Mouse (Mus musculus) liver, embryonic 16.5 days (tissue): Measurements from ENCODE around the gene Carmil2. TPM values are rescaled to one million over a fixed set of nuclear protein-coding genes. Genes with fewer than 3 reads are reported as not detected.

ENCODE experiments used
- ATAC-seq: fragments of 200-750 bp; cut with Nextera tagmentation; 2 replicates; pipeline ENCODE4 v1.8.0; 2017; ENCODE audit warnings: low read depth, mild to moderate bottlenecking, moderate number of reproducible peaks, moderate library complexity
- H3K27ac ChIP-seq: fragments of 300-500 bp; sonication (generic); 2 replicates; pipeline ENCODE4 v1.5.1; 2014; ENCODE audit warnings: mild to moderate bottlenecking, low read length
- H3K27me3 ChIP-seq: fragments of 300-500 bp; sonication (generic); 2 replicates; pipeline ENCODE4 v1.6.1; 2014; ENCODE audit warnings: low read depth, low read length, mixed read lengths; ENCODE audit not compliant: control insufficient read depth, insufficient read depth
- H3K36me3 ChIP-seq: fragments of 300-500 bp; sonication (generic); 2 replicates; pipeline ENCODE4 v1.6.1; 2014; ENCODE audit warnings: mild to moderate bottlenecking; ENCODE audit not compliant: control insufficient read depth, insufficient read depth
- H3K4me1 ChIP-seq: fragments of 300-500 bp; sonication (generic); 2 replicates; pipeline ENCODE4 v1.6.1; 2014; ENCODE audit warnings: low read depth, low read length, mixed read lengths; ENCODE audit not compliant: control insufficient read depth
- H3K4me2 ChIP-seq: fragments of 300-500 bp; sonication (generic); 2 replicates; pipeline ENCODE4 v1.6.1; 2014; ENCODE audit warnings: low read depth, low read length, mixed read lengths
- H3K4me3 ChIP-seq: fragments of 300-500 bp; sonication (generic); 2 replicates; pipeline ENCODE4 v1.5.1; 2014; ENCODE audit warnings: low read depth, mild to moderate bottlenecking, low read length
- H3K9ac ChIP-seq: fragments of 300-500 bp; sonication (generic); 2 replicates; pipeline ENCODE4 v1.6.1; 2014; ENCODE audit warnings: low read depth, low read length
- H3K9me3 ChIP-seq: fragments of 300-500 bp; sonication (generic); replicated peaks from 2 replicates; pipeline ENCODE4 v1.6.1; 2016; ENCODE audit warnings: low read length; ENCODE audit not compliant: control insufficient read depth
- WGBS: fragments of 180-500 bp; shearing (Covaris S2); extraction: QIAGEN DNeasy Blood & Tissue Kit; methylation state at CpG from one replicate; pipeline ENCODE4 v1.1.7; 2014; ENCODE audit not compliant: insufficient replicate concordance; 5-methylcytosine and 5-hydroxymethylcytosine counted together
- polyA plus RNA-seq: library from polyadenylated mRNA; unstranded; fragments of >200 nt; fragmentation: Nextera tagmentation; extraction: Ambion mirVana; gene quantifications from 2 replicates; pipeline ENCODE4 v1.2.1, GENCODE M21; 2015

Gene Carmil2
- polyA plus RNA-seq, 1 experiment from 2014 or later: 0.33 TPM

DNA sequence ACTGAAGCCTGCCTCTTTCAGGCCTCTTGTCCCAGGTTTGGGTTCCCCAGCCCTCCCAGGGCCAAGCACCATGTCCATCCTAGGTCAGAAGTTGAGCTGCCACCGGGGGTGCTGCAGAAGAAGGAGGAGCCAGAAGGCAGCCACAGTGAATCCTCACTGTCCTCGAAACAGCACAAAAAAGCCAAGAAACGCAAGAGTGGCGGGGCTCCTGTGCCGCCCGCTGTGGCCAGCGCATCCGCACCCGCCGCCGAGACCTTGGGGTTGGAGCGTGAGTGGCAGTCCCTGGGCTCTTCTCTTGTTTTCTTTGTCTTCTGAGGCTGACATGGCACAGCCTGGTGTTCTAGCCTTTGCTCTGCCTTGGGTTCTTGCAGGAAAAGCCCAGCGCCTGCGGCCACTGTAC, 23.2 kb downstream of the Carmil2 start:
- Histone ChIP-seq H3K4me2 (no peak overlapping the region), H3K27ac (no peak overlapping the region), H3K9me3 (no peaks in the 10 kb centered on the region), H3K27me3 (no peaks in the 10 kb centered on the region), H3K9ac (no peak overlapping the region), H3K4me1 (peaks cover 20% of the 10 kb centered on the region), H3K36me3 (no peaks in the 10 kb centered on the region), H3K4me3 (no peak overlapping the region)
- 77% methylated on average over 14 of the region's 14 CpGs for whole genome bisulfite sequencing
- ATAC-seq: no peak

DNA sequence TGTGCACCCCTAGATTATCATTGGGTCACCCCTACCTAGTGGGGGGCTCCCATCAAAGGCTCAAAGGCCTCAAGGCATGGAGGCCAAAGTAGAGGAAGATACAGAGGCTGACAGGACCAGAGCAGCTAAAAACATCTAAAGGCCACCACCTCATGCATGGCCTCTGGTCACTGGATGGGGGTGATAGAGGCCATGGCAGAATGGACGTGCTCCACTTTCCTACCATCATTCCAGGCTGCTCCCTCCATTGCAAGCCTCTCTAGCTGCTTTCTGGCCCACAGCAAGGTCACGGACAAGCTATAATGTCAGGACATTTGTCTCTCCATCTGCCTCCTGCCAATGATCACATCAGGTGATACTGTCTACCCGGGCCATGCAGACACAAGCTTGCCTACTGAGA, 26.2 kb downstream of the Carmil2 start:
- Histone ChIP-seq H3K36me3 (no peaks in the 10 kb centered on the region), H3K4me3 (no peak overlapping the region), H3K9me3 (no peaks in the 10 kb centered on the region), H3K4me1 (peaks cover 7% of the 10 kb centered on the region), H3K27me3 (no peaks in the 10 kb centered on the region), H3K27ac (no peak overlapping the region), H3K4me2 (no peak overlapping the region), H3K9ac (no peak overlapping the region)
- 50% methylated on average over 3 of the region's 3 CpGs for WGBS
- ATAC-seq: no peak

DNA sequence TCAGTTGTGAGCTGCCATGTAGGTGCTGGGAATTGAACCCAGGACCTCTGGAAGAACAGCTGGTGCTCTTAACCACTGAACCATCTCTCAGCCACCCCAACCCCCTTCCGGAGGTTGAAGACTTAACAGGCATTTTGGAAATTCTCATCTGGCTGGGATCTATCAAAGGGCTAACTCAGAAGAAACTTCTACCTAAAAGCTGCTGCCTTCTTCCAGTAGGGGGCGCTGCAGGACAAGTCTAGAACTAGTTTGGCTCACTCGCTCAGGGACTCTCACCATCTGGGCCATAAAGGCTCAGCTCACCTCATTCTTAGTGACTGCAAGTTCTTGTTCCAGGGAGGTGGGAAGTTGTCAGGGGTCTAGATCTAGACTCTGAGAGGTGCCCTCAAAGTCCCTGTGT, 28.1 kb downstream of the Carmil2 start:
- Histone ChIP-seq H3K4me2 (no peak overlapping the region), H3K9ac (no peak overlapping the region), H3K4me1 (no peaks in the 10 kb centered on the region), H3K36me3 (no peaks in the 10 kb centered on the region), H3K9me3 (no peaks in the 10 kb centered on the region), H3K27me3 (no peaks in the 10 kb centered on the region), H3K4me3 (no peak overlapping the region), H3K27ac (no peak overlapping the region)
- 2% methylated on average over 3 of the region's 3 CpGs for WGBS
- ATAC-seq: peak; percentile 50; the same call in 1 of the 2 replicates

DNA sequence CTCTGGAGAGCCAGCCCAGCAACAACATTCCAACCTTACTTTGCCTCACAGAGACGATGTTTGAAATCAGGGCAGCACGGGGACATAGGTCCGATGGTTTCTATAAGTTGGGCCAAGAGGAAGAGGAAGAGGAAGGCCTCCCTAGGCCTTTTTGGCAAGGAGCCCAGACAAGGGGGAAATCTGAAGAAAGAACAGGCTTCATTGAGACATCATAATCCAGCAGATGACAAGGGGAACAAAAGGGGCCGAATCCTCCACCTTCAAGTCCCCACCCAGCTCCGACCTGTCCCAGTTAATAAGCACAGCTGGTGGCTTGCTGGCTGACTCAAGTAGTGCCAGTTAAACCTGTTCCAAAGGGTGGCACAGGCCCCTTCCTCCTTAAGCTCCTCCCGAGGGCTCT, 29.0 kb downstream of the Carmil2 start:
- ATAC-seq: no peak
- 48% methylated on average over 6 of the region's 6 CpGs for WGBS
- no peaks in the 10 kb centered on the region for H3K27me3 ChIP-seq
- no peak overlapping the region for H3K9ac ChIP-seq
- H3K4me1 ChIP-seq: no peaks in the 10 kb centered on the region
- H3K36me3 ChIP-seq: no peaks in the 10 kb centered on the region
- H3K4me2 ChIP-seq: no peak overlapping the region
- H3K4me3 ChIP-seq: no peak overlapping the region
- H3K9me3 ChIP-seq: no peaks in the 10 kb centered on the region
- H3K27ac ChIP-seq: no peak overlapping the region

DNA sequence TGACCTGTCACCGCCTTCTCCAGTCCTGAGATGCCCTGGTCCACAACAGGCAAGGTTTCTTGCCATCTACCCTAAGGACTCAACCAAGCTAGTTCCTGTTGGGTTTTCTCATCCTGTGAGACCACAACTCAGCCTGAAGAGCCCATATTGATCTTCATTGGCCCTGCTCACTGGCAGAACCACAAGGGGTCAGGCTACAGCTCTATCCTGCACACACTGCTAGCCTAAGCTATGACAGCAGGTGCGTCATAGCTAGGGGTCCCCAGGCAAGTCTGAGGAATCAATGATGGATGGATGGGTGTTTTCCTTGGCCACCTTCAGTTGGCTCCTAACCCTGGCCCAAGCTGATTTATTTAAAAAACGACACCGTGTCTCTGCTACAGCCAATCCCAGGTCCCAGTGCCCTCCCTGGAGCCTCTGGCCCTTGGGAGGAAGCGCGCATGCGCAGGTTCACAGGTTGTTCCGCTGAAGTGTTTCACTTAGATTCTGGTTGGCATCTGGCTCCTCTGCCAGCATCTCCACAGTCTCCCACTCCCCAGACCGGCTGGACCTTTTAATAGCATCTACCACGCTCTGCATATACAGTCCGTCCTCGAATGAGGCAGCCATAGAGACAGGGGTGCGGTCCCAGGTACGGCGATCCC, 30.4 kb downstream of the Carmil2 start:
- H3K9ac ChIP-seq: no peak overlapping the region
- no peaks in the 10 kb centered on the region for H3K36me3 ChIP-seq
- no peak for ATAC-seq
- no peak overlapping the region for H3K27ac ChIP-seq
- no peaks in the 10 kb centered on the region for H3K9me3 ChIP-seq
- H3K4me1 ChIP-seq: no peaks in the 10 kb centered on the region
- no peak overlapping the region for H3K4me2 ChIP-seq
- WGBS: 87% methylated on average over 15 of the region's 15 CpGs
- H3K27me3 ChIP-seq: no peaks in the 10 kb centered on the region
- no peak overlapping the region for H3K4me3 ChIP-seq

GRCm38 (mm10) chr8:105719637-105720036, 33.6 kb downstream of the Carmil2 start:
- Histone ChIP-seq H3K9me3 (no peaks in the 10 kb centered on the region), H3K27me3 (no peaks in the 10 kb centered on the region), H3K4me3 (no peak overlapping the region), H3K27ac (no peak overlapping the region), H3K4me2 (no peak overlapping the region), H3K4me1 (no peaks in the 10 kb centered on the region), H3K9ac (no peak overlapping the region), H3K36me3 (no peaks in the 10 kb centered on the region)
- no peak for ATAC-seq
- WGBS: 68% methylated on average over 4 of the region's 4 CpGs

DNA sequence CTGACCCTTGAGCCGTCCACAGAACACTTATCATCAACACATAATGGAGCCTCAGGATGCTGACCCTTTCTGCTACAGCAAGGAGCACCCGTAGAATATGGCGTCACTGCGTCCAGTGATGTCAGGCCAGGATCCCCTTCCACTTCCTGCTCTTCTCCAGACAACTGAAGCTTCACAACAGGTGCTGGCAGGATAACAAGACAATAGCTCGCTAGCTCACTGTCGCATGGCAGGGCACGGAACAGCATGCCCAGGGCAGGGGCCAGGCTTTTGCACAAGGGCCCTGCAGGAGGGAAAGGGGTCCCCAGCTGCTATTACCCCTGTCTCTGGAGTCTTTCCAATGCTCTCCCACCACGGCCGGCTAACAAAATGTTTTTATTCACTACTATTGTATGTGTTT, 36.8 kb downstream of the Carmil2 start:
- H3K4me1 ChIP-seq: peaks cover 3% of the 10 kb centered on the region
- H3K4me2 ChIP-seq: no peak overlapping the region
- no peaks in the 10 kb centered on the region for H3K27me3 ChIP-seq
- no peak for ATAC-seq
- no peak overlapping the region for H3K27ac ChIP-seq
- H3K9ac ChIP-seq: no peak overlapping the region
- H3K4me3 ChIP-seq: no peak overlapping the region
- WGBS: 84% methylated on average over 9 of the region's 9 CpGs
- no peaks in the 10 kb centered on the region for H3K9me3 ChIP-seq
- no peaks in the 10 kb centered on the region for H3K36me3 ChIP-seq

- H3K9me3 ChIP-seq: no peaks in the 10 kb centered on the region
- H3K27ac ChIP-seq: no peak overlapping the region
- H3K36me3 ChIP-seq: no peaks in the 10 kb centered on the region
- 66% methylated on average over 5 of the region's 5 CpGs for WGBS
- H3K9ac ChIP-seq: no peak overlapping the region
- H3K4me3 ChIP-seq: no peak overlapping the region
- peaks cover 3% of the 10 kb centered on the region for H3K4me1 ChIP-seq
- no peaks in the 10 kb centered on the region for H3K27me3 ChIP-seq
- no peak for ATAC-seq
- H3K4me2 ChIP-seq: no peak overlapping the region
Observed at GRCm38 (mm10) chr8:105725726-105726125, 39.7 kb downstream of the Carmil2 start.

DNA sequence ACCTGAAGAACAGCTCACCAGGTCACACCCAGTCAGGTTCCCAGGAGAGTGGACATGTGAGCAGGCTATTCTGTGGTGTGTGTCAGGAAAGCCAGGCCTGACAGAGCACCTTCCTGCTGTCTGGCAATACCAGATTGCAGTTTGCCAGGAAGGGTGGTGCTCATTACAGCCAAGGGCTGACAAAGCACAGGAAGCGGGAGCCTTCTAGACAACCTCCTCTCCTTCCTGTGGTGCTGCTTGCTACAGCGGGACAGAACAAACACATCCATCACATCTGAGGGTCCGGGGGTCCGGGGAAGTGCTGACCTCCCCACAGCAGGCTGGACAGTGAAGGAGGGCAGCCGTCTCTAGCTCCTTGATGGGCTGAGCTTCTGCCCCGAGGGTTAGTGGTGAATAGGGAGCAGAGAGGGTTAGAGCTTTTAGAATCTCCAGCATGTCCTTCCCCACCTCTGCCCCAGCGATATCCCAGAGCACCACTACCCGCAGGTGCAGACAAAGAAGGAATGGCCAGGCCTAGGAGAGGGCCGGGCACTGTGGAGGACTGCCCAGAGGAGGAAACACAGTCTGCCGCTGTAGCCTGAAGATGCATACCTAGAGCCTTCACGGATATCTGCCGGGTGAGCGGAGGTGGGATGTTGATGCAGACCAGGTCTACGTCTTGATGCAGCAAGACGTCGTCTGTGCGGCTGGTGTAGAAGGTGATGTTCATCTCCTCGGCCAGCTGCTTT, 41.5 kb downstream of the Carmil2 start:
- Histone ChIP-seq H3K9me3 (no peaks in the 10 kb centered on the region), H3K4me2 (no peak overlapping the region), H3K27me3 (no peaks in the 10 kb centered on the region), H3K4me1 (peaks cover 3% of the 10 kb centered on the region), H3K36me3 (no peaks in the 10 kb centered on the region), H3K9ac (no peak overlapping the region), H3K4me3 (no peak overlapping the region), H3K27ac (no peak overlapping the region)
- peak; percentile 67 for ATAC-seq
- WGBS: 44% methylated on average over 18 of the region's 18 CpGs
